Mouse (Mus musculus): ENCODE measurements around the gene Xndc1. TPM values are rescaled to one million over a fixed set of nuclear protein-coding genes. Genes with fewer than 3 reads are reported as not detected.

Gene Xndc1
- total and polyA plus RNA-seq, 2 experiments from 2014 or later = 7.7 to 13.1 TPM

GRCm38 (mm10) chr7:102116579-102117331 is 51.4 kb downstream of the Xndc1 start, which contains the start of gene Chrna10:
Gene Chrna10 (minus strand): TSS chr7:102116828.
- Histone ChIP-seq H3K36me3 (replicated peaks; ENCODE audit: control insufficient read depth, insufficient read depth, low read length) (peaks cover 32% of the 10 kb centered on the region), H3K27me3 (ENCODE audit: control insufficient read depth, insufficient read depth, low read length) (no peaks in the 10 kb centered on the region), H3K27ac (ENCODE audit: low read depth) (no peak within 1 kb of the TSS), H3K4me2 (ENCODE audit: low read depth, low read length) (no peak within 1 kb of the TSS), H3K4me1 (ENCODE audit: control insufficient read depth, insufficient read depth) (no peaks in the 10 kb centered on the region), H3K9me3 (replicated peaks; ENCODE audit: control insufficient read depth, low read length) (no peaks in the 10 kb centered on the region), H3K9ac (replicated peaks; ENCODE audit: low read depth, low read length) (no peak within 1 kb of the TSS), H3K4me3 (ENCODE audit: low read depth, low read length) (no peak within 1 kb of the TSS)
- no peak for TF ChIP-seq CTCF (IDR thresholded peaks at IDR 0.05; ENCODE audit: low read depth)
- no peak for TF ChIP-seq EP300 (IDR thresholded peaks at IDR 0.05; ENCODE audit: low read depth)
- no peak for DNase-seq (ENCODE audit: low spot score)
- 26% methylated on average over 7 of the region's 7 CpGs for WGBS
- no peak for ATAC-seq (ENCODE audit: insufficient read depth, low read depth)

- Histone ChIP-seq H3K9me3 (replicated peaks; ENCODE audit: control insufficient read depth, low read length) (no peaks in the 10 kb centered on the region), H3K27ac (ENCODE audit: low read depth) (no peak overlapping the region), H3K4me3 (ENCODE audit: low read depth, low read length) (no peak overlapping the region), H3K36me3 (replicated peaks; ENCODE audit: control insufficient read depth, insufficient read depth, low read length) (peaks cover 38% of the 10 kb centered on the region), H3K4me1 (ENCODE audit: control insufficient read depth, insufficient read depth) (no peaks in the 10 kb centered on the region), H3K4me2 (ENCODE audit: low read depth, low read length) (no peak overlapping the region), H3K27me3 (ENCODE audit: control insufficient read depth, insufficient read depth, low read length) (no peaks in the 10 kb centered on the region), H3K9ac (replicated peaks; ENCODE audit: low read depth, low read length) (no peak overlapping the region)
- no peak for ATAC-seq (ENCODE audit: insufficient read depth, low read depth)
- DNase-seq (ENCODE audit: low spot score) = no peak
- WGBS = 77% methylated on average over 6 of the region's 6 CpGs
- TF ChIP-seq CTCF (IDR thresholded peaks at IDR 0.05; ENCODE audit: low read depth) (no peak), EP300 (IDR thresholded peaks at IDR 0.05; ENCODE audit: low read depth) (no peak)
These were observed 52.1 kb downstream of the Xndc1 start for GRCm38 (mm10) chr7:102117382-102117781.

DNA sequence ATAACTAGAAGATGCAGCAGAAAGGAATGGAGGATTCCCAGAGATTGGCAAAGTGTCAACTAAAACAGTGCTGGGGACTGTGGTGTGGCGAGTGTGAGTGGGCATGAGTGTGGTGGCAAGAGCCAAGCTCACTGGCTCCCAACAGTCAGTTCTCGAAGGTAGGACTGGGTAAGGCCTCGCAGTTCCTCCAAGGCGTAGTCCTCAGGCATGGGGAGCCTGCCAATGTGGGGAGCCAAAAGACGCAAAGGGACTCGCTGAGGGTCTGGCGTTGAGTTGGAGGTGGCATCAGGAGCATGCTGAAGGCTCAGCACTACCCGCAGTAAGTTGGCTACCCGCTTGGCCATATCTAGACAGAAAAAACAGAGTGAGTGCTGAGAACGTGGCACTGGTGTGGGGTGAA is 55.0 kb downstream of the Xndc1 start:
- WGBS = 90% methylated on average over 10 of the region's 10 CpGs
- TF ChIP-seq CTCF (IDR thresholded peaks at IDR 0.05; ENCODE audit: low read depth) (no peak), EP300 (IDR thresholded peaks at IDR 0.05; ENCODE audit: low read depth) (no peak)

GRCm38 (mm10) chr7:102132395-102132794 is 67.1 kb downstream of the Xndc1 start:
- H3K4me2 ChIP-seq (ENCODE audit: low read depth, low read length) = no peak overlapping the region
- H3K27ac ChIP-seq (ENCODE audit: low read depth) = no peak overlapping the region
- WGBS = 84% methylated on average over 4 of the region's 4 CpGs
- ATAC-seq (ENCODE audit: insufficient read depth, low read depth) (no peak), DNase-seq (ENCODE audit: low spot score) (no peak)
- peaks cover 84% of the 10 kb centered on the region for H3K36me3 ChIP-seq (replicated peaks; ENCODE audit: control insufficient read depth, insufficient read depth, low read length)
- TF ChIP-seq EP300 (IDR thresholded peaks at IDR 0.05; ENCODE audit: low read depth) (no peak), CTCF (IDR thresholded peaks at IDR 0.05; ENCODE audit: low read depth) (no peak)
- H3K4me1 ChIP-seq (ENCODE audit: control insufficient read depth, insufficient read depth) = no peaks in the 10 kb centered on the region
- H3K9ac ChIP-seq (replicated peaks; ENCODE audit: low read depth, low read length) = no peak overlapping the region
- H3K4me3 ChIP-seq (ENCODE audit: low read depth, low read length) = no peak overlapping the region
- no peaks in the 10 kb centered on the region for H3K27me3 ChIP-seq (ENCODE audit: control insufficient read depth, insufficient read depth, low read length)
- H3K9me3 ChIP-seq (replicated peaks; ENCODE audit: control insufficient read depth, low read length) = no peaks in the 10 kb centered on the region

More for the DNA sequence above, 55.0 kb downstream of the Xndc1 start:
- H3K4me1 ChIP-seq (ENCODE audit: control insufficient read depth, insufficient read depth) = no peaks in the 10 kb centered on the region
- H3K4me3 ChIP-seq (ENCODE audit: low read depth, low read length) = no peak overlapping the region
- no peak overlapping the region for H3K9ac ChIP-seq (replicated peaks; ENCODE audit: low read depth, low read length)
- H3K4me2 ChIP-seq (ENCODE audit: low read depth, low read length) = no peak overlapping the region
- H3K36me3 ChIP-seq (replicated peaks; ENCODE audit: control insufficient read depth, insufficient read depth, low read length) = peaks cover 68% of the 10 kb centered on the region
- ATAC-seq (ENCODE audit: insufficient read depth, low read depth) (no peak), DNase-seq (ENCODE audit: low spot score) (no peak)
- H3K27me3 ChIP-seq (ENCODE audit: control insufficient read depth, insufficient read depth, low read length) = no peaks in the 10 kb centered on the region
- no peaks in the 10 kb centered on the region for H3K9me3 ChIP-seq (replicated peaks; ENCODE audit: control insufficient read depth, low read length)
- H3K27ac ChIP-seq (ENCODE audit: low read depth) = no peak overlapping the region

Other genes with a start within 250 kb of the Xndc1 start
- gene Phox2a, start 247.2 kb upstream of the Xndc1 start, total RNA-seq (2014; rRNA removed; ENCODE audit: low replicate concordance) = not detected in 2 replicates
- 0.07 and 0.33 TPM in 2 replicates for gene Phox2a, start 247.2 kb upstream of the Xndc1 start, polyA plus RNA-seq (2015; fragmentation: Nextera tagmentation; extraction: Ambion mirVana)
- 98.2 and 98.3 TPM in 2 replicates for gene Inppl1, start 227.3 kb upstream of the Xndc1 start, total RNA-seq (2014; rRNA removed; ENCODE audit: low replicate concordance)
- 45.0 and 47.5 TPM in 2 replicates for gene Inppl1, start 227.3 kb upstream of the Xndc1 start, polyA plus RNA-seq (2015; fragmentation: Nextera tagmentation; extraction: Ambion mirVana)
- gene Folr2, start 208.3 kb upstream of the Xndc1 start, total RNA-seq (2014; rRNA removed; ENCODE audit: low replicate concordance) = 0.77 and 2.6 TPM in 2 replicates
- gene Folr2, start 208.3 kb upstream of the Xndc1 start, polyA plus RNA-seq (2015; fragmentation: Nextera tagmentation; extraction: Ambion mirVana) = 0.86 and 1.0 TPM in 2 replicates
- 45.1 and 51.8 TPM in 2 replicates for gene Anapc15, start 201.8 kb upstream of the Xndc1 start, total RNA-seq (2014; rRNA removed; ENCODE audit: low replicate concordance)
- 37.7 and 38.7 TPM in 2 replicates for gene Anapc15, start 201.8 kb upstream of the Xndc1 start, polyA plus RNA-seq (2015; fragmentation: Nextera tagmentation; extraction: Ambion mirVana)
- 1.3 and 81.7 TPM in 2 replicates for gene Folr1, start 194.7 kb upstream of the Xndc1 start, total RNA-seq (2014; rRNA removed; ENCODE audit: low replicate concordance)
- gene Folr1, start 194.7 kb upstream of the Xndc1 start, polyA plus RNA-seq (2015; fragmentation: Nextera tagmentation; extraction: Ambion mirVana) = 2.9 and 3.3 TPM in 2 replicates
- 126 and 174 TPM in 2 replicates for gene Lamtor1, start 159.6 kb upstream of the Xndc1 start, total RNA-seq (2014; rRNA removed; ENCODE audit: low replicate concordance)
- 149 and 159 TPM in 2 replicates for gene Lamtor1, start 159.6 kb upstream of the Xndc1 start, polyA plus RNA-seq (2015; fragmentation: Nextera tagmentation; extraction: Ambion mirVana)
- not detected in 2 replicates for gene Tomt, start 159.2 kb upstream of the Xndc1 start, total RNA-seq (2014; rRNA removed; ENCODE audit: low replicate concordance)
- gene Tomt, start 159.2 kb upstream of the Xndc1 start, polyA plus RNA-seq (2015; fragmentation: Nextera tagmentation; extraction: Ambion mirVana) = 0.08 and 0.12 TPM in 2 replicates
- gene Lrrc51, start 131.6 kb upstream of the Xndc1 start, total RNA-seq (2014; rRNA removed; ENCODE audit: low replicate concordance) = 0.19 and 3.1 TPM in 2 replicates
- 3.0 and 3.9 TPM in 2 replicates for gene Lrrc51, start 131.6 kb upstream of the Xndc1 start, polyA plus RNA-seq (2015; fragmentation: Nextera tagmentation; extraction: Ambion mirVana)
- gene Numa1, start 131.4 kb upstream of the Xndc1 start, total RNA-seq (2014; rRNA removed; ENCODE audit: low replicate concordance) = 75.3 and 77.0 TPM in 2 replicates
- 23.3 and 23.4 TPM in 2 replicates for gene Numa1, start 131.4 kb upstream of the Xndc1 start, polyA plus RNA-seq (2015; fragmentation: Nextera tagmentation; extraction: Ambion mirVana)
- gene Il18bp, start 46.8 kb upstream of the Xndc1 start, total RNA-seq (2014; rRNA removed; ENCODE audit: low replicate concordance) = 0.76 and 4.6 TPM in 2 replicates
- gene Il18bp, start 46.8 kb upstream of the Xndc1 start, polyA plus RNA-seq (2015; fragmentation: Nextera tagmentation; extraction: Ambion mirVana) = 2.3 and 2.4 TPM in 2 replicates
- gene Rnf121, start within 50 bp of the Xndc1 start, total RNA-seq (2014; rRNA removed; ENCODE audit: low replicate concordance) = 7.7 and 18.2 TPM in 2 replicates
- gene Rnf121, start within 50 bp of the Xndc1 start, polyA plus RNA-seq (2015; fragmentation: Nextera tagmentation; extraction: Ambion mirVana) = 10.7 and 12.7 TPM in 2 replicates
- not detected in 2 replicates for gene Xntrpc, start 202 bp downstream of the Xndc1 start, total RNA-seq (2014; rRNA removed; ENCODE audit: low replicate concordance)
- 0.25 and 0.31 TPM in 2 replicates for gene Xntrpc, start 202 bp downstream of the Xndc1 start, polyA plus RNA-seq (2015; fragmentation: Nextera tagmentation; extraction: Ambion mirVana)
- 1.1 and 1.2 TPM in 2 replicates for gene Trpc2, start 17.6 kb downstream of the Xndc1 start, total RNA-seq (2014; rRNA removed; ENCODE audit: low replicate concordance)
- gene Trpc2, start 17.6 kb downstream of the Xndc1 start, polyA plus RNA-seq (2015; fragmentation: Nextera tagmentation; extraction: Ambion mirVana) = not detected in 2 replicates
- gene Art1, start 36.2 kb downstream of the Xndc1 start, total RNA-seq (2014; rRNA removed; ENCODE audit: low replicate concordance) = 3.4 and 13.6 TPM in 2 replicates
- gene Art1, start 36.2 kb downstream of the Xndc1 start, polyA plus RNA-seq (2015; fragmentation: Nextera tagmentation; extraction: Ambion mirVana) = 10.7 and 12.0 TPM in 2 replicates
- gene Art5, start 44.0 kb downstream of the Xndc1 start, total RNA-seq (2014; rRNA removed; ENCODE audit: low replicate concordance) = 1.3 and 3.6 TPM in 2 replicates
- 3.3 and 3.5 TPM in 2 replicates for gene Art5, start 44.0 kb downstream of the Xndc1 start, polyA plus RNA-seq (2015; fragmentation: Nextera tagmentation; extraction: Ambion mirVana)
- gene Chrna10, start 51.3 kb downstream of the Xndc1 start, total RNA-seq (2014; rRNA removed; ENCODE audit: low replicate concordance) = 0.92 TPM in 1 of 2 replicates, not detected in the other
- gene Chrna10, start 51.3 kb downstream of the Xndc1 start, polyA plus RNA-seq (2015; fragmentation: Nextera tagmentation; extraction: Ambion mirVana) = 0.14 TPM in 2 replicates
- 28.0 and 36.0 TPM in 2 replicates for gene Nup98, start 144.7 kb downstream of the Xndc1 start, total RNA-seq (2014; rRNA removed; ENCODE audit: low replicate concordance)
- gene Nup98, start 144.7 kb downstream of the Xndc1 start, polyA plus RNA-seq (2015; fragmentation: Nextera tagmentation; extraction: Ambion mirVana) = 10.6 and 12.2 TPM in 2 replicates
- gene Pgap2, start 144.7 kb downstream of the Xndc1 start, total RNA-seq (2014; rRNA removed; ENCODE audit: low replicate concordance) = 79.5 and 117 TPM in 2 replicates
- gene Pgap2, start 144.7 kb downstream of the Xndc1 start, polyA plus RNA-seq (2015; fragmentation: Nextera tagmentation; extraction: Ambion mirVana) = 60.9 TPM in 2 replicates
- 24.6 and 31.3 TPM in 2 replicates for gene Rhog, start 190.5 kb downstream of the Xndc1 start, total RNA-seq (2014; rRNA removed; ENCODE audit: low replicate concordance)
- gene Rhog, start 190.5 kb downstream of the Xndc1 start, polyA plus RNA-seq (2015; fragmentation: Nextera tagmentation; extraction: Ambion mirVana) = 34.7 and 36.7 TPM in 2 replicates
- gene Stim1, start 202.3 kb downstream of the Xndc1 start, total RNA-seq (2014; rRNA removed; ENCODE audit: low replicate concordance) = 28.1 and 59.0 TPM in 2 replicates
- 11.4 and 11.6 TPM in 2 replicates for gene Stim1, start 202.3 kb downstream of the Xndc1 start, polyA plus RNA-seq (2015; fragmentation: Nextera tagmentation; extraction: Ambion mirVana)